Mouse (Mus musculus) liver, adult 10 weeks (tissue): ENCODE results near the gene Cfap161. TPM values are rescaled to one million over a fixed set of nuclear protein-coding genes. Genes with fewer than 3 reads are reported as not detected.

ENCODE experiments used
- polyA plus RNA-seq: library from polyadenylated mRNA; stranded (reverse); fragments of 350-450 nt; fragmentation: Illumina TruSeq; extraction: RNeasy Lipid Tissue Mini Kit (QIAGEN cat#74804); gene quantifications from one replicate; pipeline ENCODE4 v1.2.3, GENCODE M21; 2014; ENCODE audit warnings: low read depth, low replicate concordance

Cfap161 gene
- not detected for polyA plus RNA-seq

GRCm38 (mm10) chr7:83794705-83795104 lies at the start of gene Cfap161:
Cfap161 (minus strand) TSS chr7:83794880.

GRCm38 (mm10) chr7:83745413-83746106 lies 49.1 kb downstream of the Cfap161 start, which contains the start of gene Il16:
Il16 (minus strand) TSS chr7:83745726.

Other genes starting within 250 kb of the Cfap161 start
- gene Tmc3, start 210.0 kb downstream of the Cfap161 start, polyA plus RNA-seq, result 0.11 TPM
- gene Stard5, start 162.9 kb downstream of the Cfap161 start, polyA plus RNA-seq, result 106 TPM
- 0.45 TPM for gene Il16, start 49.2 kb downstream of the Cfap161 start, polyA plus RNA-seq
- 1.5 TPM for gene Tlnrd1, start 89.4 kb upstream of the Cfap161 start, polyA plus RNA-seq
- gene Mesd, start 89.6 kb upstream of the Cfap161 start, polyA plus RNA-seq, result 12.6 TPM